In the genomic region with DNA sequence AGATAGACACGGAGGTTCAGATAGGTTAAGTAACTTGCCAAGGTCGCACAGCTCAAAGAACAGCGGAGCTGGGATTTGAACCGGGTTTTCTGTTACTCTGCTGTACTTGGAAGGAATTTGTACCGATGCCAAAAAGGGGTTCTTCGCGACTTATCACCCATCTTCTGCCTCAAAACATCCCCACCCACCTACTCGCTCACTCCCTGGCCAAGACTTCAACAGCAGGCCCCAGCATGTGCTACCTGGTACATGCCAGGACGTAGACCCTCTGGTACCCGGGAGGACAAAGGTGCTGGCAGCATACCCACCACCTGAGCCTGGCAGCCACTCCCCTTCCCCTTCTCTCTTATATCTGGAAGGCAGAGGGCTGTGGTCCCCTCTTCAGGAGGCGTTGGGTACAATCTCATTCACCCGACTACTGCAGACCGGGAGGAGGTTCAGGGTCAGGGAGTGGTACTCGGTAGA, we compare ENCODE assay signal across 8 mouse cellular contexts. TPM values are rescaled to one million over a fixed set of nuclear protein-coding genes. Genes with fewer than 3 reads are reported as not detected.
A peak's percentile ranks its signal among the peaks of the same experiment; 100 is the strongest.
DNase-seq lines count a peak whose midpoint lies in the region; ATAC-seq lines count a peak whose summit lies in the region.

No protein-coding gene starts in this region.

- peak overlapping the region; percentile 95 for H3K9ac ChIP-seq in kidney, embryonic 16.5 days (replicated peaks; ENCODE audit: low read length)
- H3K9ac ChIP-seq in midbrain, embryonic 11.5 days (ENCODE audit: low read length), result peak overlapping the region; percentile 77

- H3K4me2 ChIP-seq in kidney, embryonic 16.5 days (replicated peaks; ENCODE audit: low read depth, low read length), result peak overlapping the region; percentile 91
- H3K4me2 ChIP-seq in midbrain, embryonic 11.5 days, result peak overlapping the region; percentile 78

- H3K4me3 ChIP-seq in kidney, embryonic 16.5 days (ENCODE audit: low read length), result peak overlapping the region; percentile 96
- peak overlapping the region; percentile 72 for H3K4me3 ChIP-seq in hindbrain, embryonic 10.5 days
- H3K4me3 ChIP-seq in midbrain, embryonic 11.5 days (ENCODE audit: low read depth, low read length), result peak overlapping the region; percentile 69

- DNase-seq in kidney, postnatal 36 days, result no peak
- peak; percentile 61 to 63 for DNase-seq in cerebellum, postnatal 10 days
- DNase-seq in hindbrain, embryonic 10.5 days (ENCODE audit: low spot score), result no peak
- no peak for DNase-seq in midbrain, embryonic 11.5 days (ENCODE audit: low spot score, missing footprints)
- DNase-seq in T-cell, adult 2 months (ENCODE audit: low spot score), result no peak
- no peak for DNase-seq in left cerebral cortex, adult 11 months (ENCODE audit: low spot score)

- H3K4me1 ChIP-seq in kidney, embryonic 16.5 days (ENCODE audit: insufficient read depth, low read length), result peaks cover 25% of the 10 kb centered on the region
- peaks cover 52% of the 10 kb centered on the region for H3K4me1 ChIP-seq in hindbrain, embryonic 10.5 days (replicated peaks)
- H3K4me1 ChIP-seq in midbrain, embryonic 11.5 days (ENCODE audit: control insufficient read depth, insufficient read depth, low read length), result peaks cover 23% of the 10 kb centered on the region

- H3K27me3 ChIP-seq in kidney, embryonic 16.5 days (ENCODE audit: insufficient read depth, low read length), result no peaks in the 10 kb centered on the region
- no peaks in the 10 kb centered on the region for H3K27me3 ChIP-seq in hindbrain, embryonic 10.5 days (ENCODE audit: insufficient read depth, poor library complexity, severe bottlenecking)
- no peaks in the 10 kb centered on the region for H3K27me3 ChIP-seq in midbrain, embryonic 11.5 days (ENCODE audit: control insufficient read depth, insufficient read depth, low read length)

- H3K36me3 ChIP-seq in kidney, embryonic 16.5 days (ENCODE audit: insufficient read depth, low read length), result peaks cover 4% of the 10 kb centered on the region; the same call in 1 of the 2 replicates
- peaks cover 15% of the 10 kb centered on the region for H3K36me3 ChIP-seq in hindbrain, embryonic 10.5 days
- H3K36me3 ChIP-seq in midbrain, embryonic 11.5 days (ENCODE audit: control insufficient read depth, insufficient read depth, low read length), result no peaks in the 10 kb centered on the region

- no peaks in the 10 kb centered on the region for H3K9me3 ChIP-seq in kidney, embryonic 16.5 days (ENCODE audit: low read length)
- H3K9me3 ChIP-seq in hindbrain, embryonic 10.5 days, result no peaks in the 10 kb centered on the region
- H3K9me3 ChIP-seq in midbrain, embryonic 11.5 days (ENCODE audit: control insufficient read depth, low read length), result no peaks in the 10 kb centered on the region

- ATAC-seq in kidney, embryonic 16.5 days (ENCODE audit: low FRiP score, low TSS enrichment), result 0 out of 2 replicates have a peak, but pooled peaks have one; percentile 10
- peak; percentile 5 for ATAC-seq in midbrain, embryonic 11.5 days (ENCODE audit: low FRiP score)
- ATAC-seq in granulocyte monocyte progenitor cell, adult 5-6 weeks (replicated peaks; ENCODE audit: poor library complexity, severe bottlenecking), result no peak

- H3K27ac ChIP-seq in kidney, embryonic 16.5 days (ENCODE audit: low read length), result no peak overlapping the region
- peak overlapping the region; percentile 94 for H3K27ac ChIP-seq in hindbrain, embryonic 10.5 days
- H3K27ac ChIP-seq in midbrain, embryonic 11.5 days (ENCODE audit: low read depth, low read length), result peak overlapping the region; percentile 83

- WGBS in kidney, embryonic 16.5 days, result 35% methylated on average over 14 of the region's 14 CpGs
- WGBS in hindbrain, embryonic 10.5 days, result 31% methylated on average over 14 of the region's 14 CpGs
- WGBS in midbrain, embryonic 11.5 days, result 30% methylated on average over 14 of the region's 14 CpGs

RNA-seq across cellular contexts. Expression of a gene that starts 1.4 kb away (rescaled TPM):
- 140 and 162 TPM in 2 replicates for polyA plus RNA-seq in kidney, embryonic 16.5 days (2015; fragmentation: Nextera tagmentation; extraction: Ambion mirVana)
- 146 and 150 TPM in 2 replicates for polyA plus RNA-seq in hindbrain, embryonic 10.5 days (2016; fragmentation: Nextera tagmentation; extraction: Ambion mirVana)
- polyA plus RNA-seq in midbrain, embryonic 11.5 days (2014; fragmentation: Nextera tagmentation; extraction: Ambion mirVana), result 111 and 114 TPM in 2 replicates
- 81.2 and 91.4 TPM in 2 replicates for total RNA-seq in granulocyte monocyte progenitor cell, adult 5-6 weeks (2014; fragmentation: Nextera tagmentation)
- 10.6 and 36.8 TPM in 2 replicates for total RNA-seq in granulocyte monocyte progenitor cell, adult 5-6 weeks (2017)

RNA-seq across cellular contexts. Expression of a gene that starts 2.0 kb away (rescaled TPM):
- polyA plus RNA-seq in kidney, embryonic 16.5 days (2015; fragmentation: Nextera tagmentation; extraction: Ambion mirVana), result 35.6 and 41.5 TPM in 2 replicates
- polyA plus RNA-seq in hindbrain, embryonic 10.5 days (2016; fragmentation: Nextera tagmentation; extraction: Ambion mirVana), result 60.5 and 83.5 TPM in 2 replicates
- 43.3 and 49.3 TPM in 2 replicates for polyA plus RNA-seq in midbrain, embryonic 11.5 days (2014; fragmentation: Nextera tagmentation; extraction: Ambion mirVana)
- total RNA-seq in granulocyte monocyte progenitor cell, adult 5-6 weeks (2014; fragmentation: Nextera tagmentation), result 4.0 and 7.5 TPM in 2 replicates
- total RNA-seq in granulocyte monocyte progenitor cell, adult 5-6 weeks (2017), result 3.4 and 5.6 TPM in 2 replicates

RNA-seq across cellular contexts. Expression of a gene that starts 25.6 kb away (rescaled TPM):
- polyA plus RNA-seq in kidney, embryonic 16.5 days (2015; fragmentation: Nextera tagmentation; extraction: Ambion mirVana), result 0.60 and 0.72 TPM in 2 replicates
- polyA plus RNA-seq in hindbrain, embryonic 10.5 days (2016; fragmentation: Nextera tagmentation; extraction: Ambion mirVana), result 0.31 and 1.2 TPM in 2 replicates
- polyA plus RNA-seq in midbrain, embryonic 11.5 days (2014; fragmentation: Nextera tagmentation; extraction: Ambion mirVana), result 0.52 and 0.84 TPM in 2 replicates
- 0.26 TPM in 1 of 2 replicates, not detected in the other for total RNA-seq in granulocyte monocyte progenitor cell, adult 5-6 weeks (2014; fragmentation: Nextera tagmentation)
- total RNA-seq in granulocyte monocyte progenitor cell, adult 5-6 weeks (2017), result 0.69 TPM in 1 of 2 replicates, not detected in the other

RNA-seq across cellular contexts. Expression of a gene that starts 48.9 kb away (rescaled TPM):
- polyA plus RNA-seq in kidney, embryonic 16.5 days (2015; fragmentation: Nextera tagmentation; extraction: Ambion mirVana), result not detected in 2 replicates
- polyA plus RNA-seq in hindbrain, embryonic 10.5 days (2016; fragmentation: Nextera tagmentation; extraction: Ambion mirVana), result 0.58 and 0.67 TPM in 2 replicates
- polyA plus RNA-seq in midbrain, embryonic 11.5 days (2014; fragmentation: Nextera tagmentation; extraction: Ambion mirVana), result 0.48 TPM in 1 of 2 replicates, not detected in the other
- total RNA-seq in granulocyte monocyte progenitor cell, adult 5-6 weeks (2014; fragmentation: Nextera tagmentation), result not detected in 2 replicates
- not detected in 2 replicates for total RNA-seq in granulocyte monocyte progenitor cell, adult 5-6 weeks (2017)

Comparison
In these comparisons a context has a peak if more than half of its experiments do, and no peak if none do; other contexts are left out.
1. DNase-seq: peak in cerebellum, postnatal 10 days (2 of 2); none in kidney, postnatal 36 days (0 of 2), hindbrain, embryonic 10.5 days (single experiment), midbrain, embryonic 11.5 days (single experiment), T-cell, adult 2 months (single experiment) and left cerebral cortex, adult 11 months (single experiment).
2. Peak in every context shown above with its lines, with median percentiles within 50 percentile points of each other: H3K4me3 ChIP-seq.